Mouse (Mus musculus): ENCODE data around the gene Gsta1.
A peak's percentile ranks its signal among the peaks of the same experiment; 100 is the strongest.
"Not testable (repeated sequence)": the region's sequence is repeated elsewhere in the genome, so short reads cannot be mapped to it uniquely, and the experiment has no call there.

The Gsta1 gene

GRCm38 (mm10) chr9:78230461-78230860 lies at the start of gene Gsta1:
Gsta1 (plus strand) TSS chr9:78230656.
- ATAC-seq (ENCODE audit: low TSS enrichment), result not testable (repeated sequence)

DNA sequence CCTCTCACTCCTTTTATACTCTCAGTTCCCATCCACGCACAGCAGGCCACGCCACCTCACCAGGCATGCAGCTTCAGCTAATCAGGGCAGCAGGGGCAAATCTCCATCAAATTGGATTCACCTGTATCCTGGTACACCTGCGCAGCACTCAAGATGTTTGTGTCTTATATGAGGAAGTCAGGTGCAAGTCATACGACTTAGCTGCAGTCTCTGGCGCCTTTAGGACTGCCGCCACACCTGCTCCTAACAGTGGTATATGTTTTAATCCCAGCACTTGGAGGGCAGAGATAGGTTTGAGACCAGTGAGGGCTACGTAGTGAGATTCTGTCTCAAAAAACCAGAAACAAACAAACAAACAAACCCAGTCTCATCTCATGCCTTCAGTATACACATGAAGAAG lies 48.0 kb upstream of the Gsta1 start, which contains the start of gene Gsta4:
TSS of gene Gsta4 (plus strand) at position 301 of the 400 bp plus-strand sequence.
- not testable (repeated sequence) for ATAC-seq (ENCODE audit: low TSS enrichment)

GRCm38 (mm10) chr9:78185686-78186085 lies 44.8 kb upstream of the Gsta1 start:
- 0 out of 2 replicates have a peak, but pooled peaks have one; percentile 27 for ATAC-seq (ENCODE audit: low TSS enrichment)

DNA sequence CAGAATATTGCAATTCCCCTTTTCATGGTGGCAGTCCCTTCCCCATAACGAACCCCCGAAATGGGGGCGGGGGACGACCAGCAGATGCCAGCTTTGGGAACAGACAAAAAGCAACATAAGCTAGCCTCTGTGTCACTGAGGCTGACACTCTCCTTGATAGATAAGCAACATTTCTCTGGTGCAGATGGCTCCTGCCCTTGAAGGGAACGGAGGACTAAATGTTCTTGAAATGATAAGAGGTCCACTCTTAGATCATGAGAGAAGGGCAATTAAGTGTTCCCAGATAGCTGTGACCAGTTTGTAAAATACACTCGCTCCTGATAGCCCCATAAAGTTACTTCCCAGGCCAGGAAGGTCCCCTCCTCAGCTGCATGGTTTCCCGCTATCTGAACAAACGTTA lies 41.5 kb upstream of the Gsta1 start:
- no peak for ATAC-seq (ENCODE audit: low TSS enrichment)

DNA sequence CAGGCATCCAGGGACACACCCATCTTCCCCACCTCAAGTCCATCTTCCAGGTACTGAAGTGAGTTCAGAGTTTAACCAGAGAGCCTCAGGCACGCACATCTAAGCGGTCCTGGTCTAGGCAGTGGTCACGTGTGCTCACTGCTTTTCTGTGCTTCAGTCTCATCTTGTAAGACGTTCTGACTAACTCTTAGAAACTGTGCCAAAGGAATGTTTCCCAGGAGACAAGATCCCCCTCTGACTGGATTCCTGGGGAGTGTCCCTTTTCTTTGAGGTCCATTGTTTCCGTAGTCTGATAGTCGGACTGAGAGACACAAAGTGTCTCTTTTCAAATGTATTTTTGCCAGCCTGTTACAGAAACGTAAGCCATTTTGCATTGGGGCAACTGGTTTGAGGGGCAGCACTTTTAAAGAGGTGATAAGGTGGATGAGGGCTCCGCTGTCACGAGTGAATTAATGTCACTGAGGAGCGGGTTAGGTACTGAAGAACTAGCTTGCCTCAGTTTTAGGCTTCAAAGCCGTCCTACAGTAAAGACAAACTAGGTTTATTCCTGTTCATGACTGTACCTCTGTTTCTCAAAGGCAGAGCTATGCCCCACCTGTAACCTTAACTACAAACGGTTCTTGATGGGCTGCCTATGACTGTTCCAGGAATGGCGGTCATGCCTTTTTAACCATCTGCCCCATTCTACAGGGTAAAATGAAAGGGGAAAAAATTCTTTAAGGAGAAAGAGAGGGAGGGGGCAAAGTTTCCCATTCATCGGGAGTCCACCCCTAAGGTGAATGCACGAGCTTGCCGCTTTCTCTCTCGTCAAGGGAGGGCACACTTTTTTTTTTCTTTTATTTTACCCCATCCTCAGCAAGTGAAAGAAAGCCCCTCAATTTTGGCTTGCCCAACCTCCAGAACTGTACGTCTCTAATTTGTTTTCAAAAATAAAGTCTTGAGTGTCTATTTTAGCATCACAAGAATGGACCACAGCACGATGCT lies 39.5 kb upstream of the Gsta1 start:
- ATAC-seq (ENCODE audit: low TSS enrichment), result no peak

GRCm38 (mm10) chr9:78191736-78192135 lies 38.7 kb upstream of the Gsta1 start:
- ATAC-seq (ENCODE audit: low TSS enrichment), result peak; percentile 45; the same call in 1 of the 2 replicates

DNA sequence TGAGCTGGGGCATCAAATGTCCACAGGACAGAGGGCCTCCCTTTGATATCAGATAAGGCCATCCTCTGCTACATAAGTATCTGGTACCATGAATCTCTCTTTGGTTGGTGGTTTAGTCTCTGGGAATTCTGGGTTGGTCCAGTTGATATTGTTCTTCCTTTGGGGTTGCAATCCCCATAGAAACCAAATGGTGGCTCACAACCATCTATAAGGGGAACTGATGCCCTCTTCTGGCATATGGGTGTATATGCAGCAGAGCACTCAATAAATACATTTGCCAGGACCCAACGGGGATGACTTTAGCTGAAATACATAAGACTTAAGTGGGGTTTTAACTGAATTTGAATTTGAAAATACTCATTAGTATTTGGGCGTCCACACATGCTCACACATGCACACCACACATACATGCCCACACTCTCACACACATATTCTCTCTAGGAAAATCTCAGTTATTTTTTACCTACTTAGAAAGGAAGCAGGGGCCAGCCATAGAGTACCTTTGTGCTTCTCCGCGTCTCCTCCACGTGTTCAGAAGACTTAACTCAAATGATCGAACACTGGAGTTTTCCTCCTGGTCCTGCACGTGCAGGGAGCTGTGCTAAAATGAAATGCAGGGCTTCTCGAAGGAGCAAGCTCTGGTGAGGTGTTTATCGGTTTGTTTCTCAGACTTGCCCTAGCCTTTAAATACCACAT lies 36.4 kb upstream of the Gsta1 start:
- ATAC-seq (ENCODE audit: low TSS enrichment), result peak; percentile 71

- peak; percentile 64 for ATAC-seq (ENCODE audit: low TSS enrichment)
Observed at GRCm38 (mm10) chr9:78195034-78195433, 35.4 kb upstream of the Gsta1 start.

DNA sequence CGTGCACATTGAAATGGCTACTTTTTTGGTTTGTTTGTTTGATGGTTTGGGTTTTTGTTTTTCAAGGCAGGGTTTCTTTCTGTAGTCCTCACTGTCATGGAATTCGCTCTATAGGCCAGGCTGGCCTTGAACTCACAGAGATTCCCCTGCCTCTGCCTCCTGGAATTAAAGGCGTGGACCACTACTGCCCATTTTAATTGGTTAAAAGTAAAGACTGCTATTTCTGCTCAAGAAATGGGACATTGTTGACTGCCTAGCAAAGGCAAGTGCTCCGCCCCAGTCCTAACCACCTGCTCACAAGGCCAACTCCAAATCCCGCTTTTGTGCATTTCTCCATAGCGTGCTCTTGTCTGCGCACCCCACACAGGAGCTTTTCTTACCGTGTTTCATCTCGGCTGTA lies 32.7 kb upstream of the Gsta1 start:
- ATAC-seq (ENCODE audit: low TSS enrichment), result no peak

- no peak for ATAC-seq (ENCODE audit: low TSS enrichment)
Observed at GRCm38 (mm10) chr9:78204194-78204593, 26.3 kb upstream of the Gsta1 start.

- ATAC-seq (ENCODE audit: low TSS enrichment), result no peak
Observed at GRCm38 (mm10) chr9:78208956-78209355, 21.5 kb upstream of the Gsta1 start.

DNA sequence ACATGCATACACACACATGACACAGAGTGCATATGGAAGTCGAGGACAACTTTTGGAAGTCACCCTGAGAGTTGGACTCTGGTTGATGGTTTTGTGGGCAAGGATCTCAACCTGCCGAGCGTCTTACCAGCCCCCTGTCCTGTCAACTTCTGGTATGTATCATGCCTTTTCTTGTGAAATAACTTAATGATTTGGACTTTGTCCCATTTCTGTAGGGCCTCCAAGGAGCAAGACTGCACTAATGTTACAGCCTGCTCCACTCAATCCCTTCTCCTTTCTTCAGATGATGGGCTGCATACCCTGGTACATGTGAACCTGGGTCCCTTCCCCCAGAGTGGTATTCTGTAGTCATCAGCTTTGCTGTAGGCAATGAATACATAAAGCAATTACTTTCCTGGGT lies 20.4 kb upstream of the Gsta1 start:
- no peak for ATAC-seq (ENCODE audit: low TSS enrichment)

GRCm38 (mm10) chr9:78210821-78211220 lies 19.6 kb upstream of the Gsta1 start:
- no peak for ATAC-seq (ENCODE audit: low TSS enrichment)

DNA sequence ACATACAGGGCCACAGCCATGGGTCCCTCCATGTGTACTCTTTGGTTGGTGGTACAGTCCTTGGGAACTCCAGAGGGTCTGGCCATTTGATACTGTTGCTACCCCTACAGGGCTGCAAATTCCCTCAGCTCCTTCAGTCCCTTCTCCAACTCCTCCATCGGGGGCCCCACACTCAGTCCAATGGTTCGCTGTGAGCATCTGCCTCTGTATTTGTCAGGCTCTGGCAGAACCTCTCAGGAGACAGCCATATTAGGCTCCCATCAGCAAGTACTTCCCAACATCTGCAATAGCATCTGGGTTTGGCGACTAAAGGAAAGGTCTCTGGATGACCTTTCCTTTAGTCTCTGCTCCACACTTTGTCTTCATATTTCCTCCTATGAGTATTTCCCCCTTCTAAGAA lies 18.9 kb upstream of the Gsta1 start:
- no peak for ATAC-seq (ENCODE audit: low TSS enrichment)

- ATAC-seq (ENCODE audit: low TSS enrichment), result no peak
Observed at GRCm38 (mm10) chr9:78212341-78213049, 18.0 kb upstream of the Gsta1 start.

- no peak for ATAC-seq (ENCODE audit: low TSS enrichment)
Observed at GRCm38 (mm10) chr9:78217074-78217473, 13.4 kb upstream of the Gsta1 start.

DNA sequence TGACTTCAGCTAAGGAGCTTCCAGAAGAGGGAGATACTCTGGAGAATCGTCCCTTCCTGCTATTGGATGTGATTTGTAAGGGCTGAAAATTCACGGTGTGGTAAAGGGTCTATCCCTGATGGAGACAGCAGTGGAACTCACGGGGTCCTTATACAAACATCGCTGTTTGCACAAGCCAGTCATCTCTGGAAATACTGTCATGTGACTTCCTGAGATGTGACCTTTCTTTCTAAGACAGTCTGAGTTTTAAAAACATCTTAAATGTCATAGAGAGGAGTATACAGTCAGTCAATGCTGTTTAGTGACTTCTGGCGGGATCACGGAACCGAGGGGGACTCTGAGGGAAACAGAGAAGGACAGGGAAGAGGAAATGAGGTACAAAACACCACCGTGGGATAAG lies 7.8 kb upstream of the Gsta1 start:
- ATAC-seq (ENCODE audit: low TSS enrichment), result no peak

DNA sequence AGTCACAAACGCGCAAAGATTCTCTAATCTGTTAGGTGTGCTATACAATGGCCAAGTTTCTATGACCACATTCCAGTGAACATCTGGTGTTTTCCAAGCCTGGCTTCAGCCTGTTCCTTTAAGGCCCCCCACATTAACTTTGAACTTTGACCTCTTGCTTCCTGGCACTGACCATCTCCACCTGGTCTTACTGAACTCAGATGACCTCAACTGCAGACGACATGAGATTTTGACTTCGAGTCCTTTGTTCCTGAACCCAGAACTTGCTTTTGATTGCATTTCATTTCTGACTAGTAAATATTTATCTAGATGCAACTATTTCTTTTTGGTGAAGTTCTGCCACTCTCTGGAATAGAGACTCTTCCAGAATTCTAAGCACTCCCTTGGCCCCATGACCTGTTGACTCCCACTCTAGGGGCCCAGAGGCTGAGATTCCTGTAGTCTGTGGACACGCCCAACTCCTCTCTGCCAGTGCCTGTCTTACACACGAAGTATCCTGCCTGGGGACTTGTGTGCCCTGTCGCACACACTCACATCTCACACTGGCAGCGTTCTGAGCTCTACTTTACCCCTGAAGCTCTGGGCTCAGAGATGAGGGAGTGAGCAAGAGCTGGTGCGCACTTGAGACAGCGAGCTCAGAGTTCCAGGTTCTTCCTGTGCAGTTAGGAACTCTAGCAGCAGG lies 7.1 kb upstream of the Gsta1 start:
- ATAC-seq (ENCODE audit: low TSS enrichment), result no peak

DNA sequence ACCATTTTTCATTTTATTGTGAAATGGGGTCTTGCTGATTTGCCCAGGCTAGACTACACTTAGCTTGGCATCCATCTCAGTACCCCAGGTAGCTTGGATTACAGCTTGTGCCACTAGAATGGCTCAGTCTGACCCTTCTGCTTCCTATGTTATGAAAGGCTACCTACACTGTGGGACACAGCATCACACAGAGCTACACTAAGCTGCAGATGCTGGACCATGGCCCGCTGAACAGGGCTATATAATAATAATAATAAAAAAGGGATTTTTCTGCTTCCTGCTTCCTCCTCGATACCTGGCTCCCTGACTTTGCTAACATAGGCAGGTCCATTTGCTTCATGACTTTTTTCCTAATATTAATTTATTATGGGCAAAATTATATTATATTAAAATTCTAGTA lies 6.0 kb upstream of the Gsta1 start:
- ATAC-seq (ENCODE audit: low TSS enrichment), result no peak

- no peak for ATAC-seq (ENCODE audit: low TSS enrichment)
Observed at GRCm38 (mm10) chr9:78225304-78225703, 5.2 kb upstream of the Gsta1 start.

DNA sequence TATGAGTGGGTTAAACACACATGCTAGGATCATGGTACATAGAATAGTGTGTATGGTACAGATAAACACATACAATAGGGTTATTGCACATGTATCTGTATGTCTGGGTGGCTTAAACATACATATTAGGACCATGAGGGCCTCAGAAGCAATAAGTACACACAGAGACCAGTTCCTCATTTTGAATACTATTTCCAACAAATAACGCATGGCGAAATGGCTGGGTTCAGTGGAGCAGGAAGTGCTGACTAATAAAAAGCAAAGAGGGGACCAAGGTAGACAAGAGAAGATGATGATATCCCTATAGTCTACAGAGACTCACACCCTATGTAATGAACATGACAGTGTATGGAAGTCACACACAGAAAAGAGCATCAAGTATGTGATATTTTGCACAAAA lies 2.3 kb upstream of the Gsta1 start:
- ATAC-seq (ENCODE audit: low TSS enrichment), result no peak

GRCm38 (mm10) chr9:78229658-78230057 lies 798 bp upstream of the Gsta1 start:
- not testable (repeated sequence) for ATAC-seq (ENCODE audit: low TSS enrichment)

Measured in frontal cortex, adult (tissue).